ENCODE assay signal across 21 mouse cellular contexts in the genomic region with DNA sequence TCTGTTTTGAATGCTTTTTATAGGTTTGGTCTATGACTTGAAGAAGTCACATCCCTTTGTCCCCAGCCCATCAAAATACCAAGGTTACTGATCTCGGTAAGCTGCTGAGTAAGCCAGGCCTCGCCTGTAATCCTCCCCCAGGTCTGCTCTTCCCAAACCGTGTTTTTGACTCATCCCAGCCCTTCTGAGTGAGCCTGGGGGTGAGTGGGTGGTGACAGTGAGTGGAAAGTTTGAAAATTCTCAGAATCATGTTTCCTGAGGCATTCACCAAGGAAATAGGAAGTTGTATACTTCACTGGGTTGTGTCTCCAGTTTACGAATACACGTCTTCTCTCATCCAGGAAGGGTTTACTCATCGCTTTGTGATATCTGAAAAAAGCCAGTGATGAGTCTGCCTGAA.
A peak's percentile ranks its signal among the peaks of the same experiment; 100 is the strongest.
DNase-seq lines count a peak whose midpoint lies in the region; ATAC-seq lines count a peak whose summit lies in the region.
"Had no signal": no experiment of that assay in that cellular context is flagged by ENCODE, and none has a peak within 500 bp of the region (broad histone marks: within the 10 kb centered on the region; RNA-seq: fewer than 3 reads in every experiment).

No protein-coding gene starts in this region.

- H3K36me3 ChIP-seq in hindbrain, embryonic 11.5 days (ENCODE audit: control insufficient read depth, insufficient read depth, low read length) = no peaks in the 10 kb centered on the region
- H3K36me3 ChIP-seq: embryonic facial prominence, embryonic 15.5 days; intestine, embryonic 15.5 days; limb, embryonic 13.5 days; liver, embryonic 12.5 days had no signal

- H3K27ac ChIP-seq in hindbrain, embryonic 11.5 days (ENCODE audit: low read depth, low read length) = no peak overlapping the region
- H3K27ac ChIP-seq: embryonic facial prominence, embryonic 15.5 days; gastrocnemius, adult 2 months; intestine, embryonic 15.5 days; limb, embryonic 13.5 days; liver, embryonic 12.5 days had no signal

- ATAC-seq in hindbrain, embryonic 11.5 days (ENCODE audit: low FRiP score) = no peak
- ATAC-seq: forebrain, embryonic 16.5 days; hindbrain, embryonic 16.5 days; intestine, embryonic 15.5 days; liver, embryonic 12.5 days had no signal

- H3K9ac ChIP-seq in hindbrain, embryonic 11.5 days (ENCODE audit: low read depth, low read length) = no peak overlapping the region
- H3K9ac ChIP-seq: embryonic facial prominence, embryonic 15.5 days; intestine, embryonic 15.5 days; limb, embryonic 13.5 days; liver, embryonic 12.5 days had no signal

- no peaks in the 10 kb centered on the region for H3K27me3 ChIP-seq in hindbrain, embryonic 11.5 days (ENCODE audit: control insufficient read depth, insufficient read depth, low read length)
- H3K27me3 ChIP-seq: embryonic facial prominence, embryonic 15.5 days; intestine, embryonic 15.5 days; limb, embryonic 13.5 days; liver, embryonic 12.5 days had no signal

- no peaks in the 10 kb centered on the region for H3K9me3 ChIP-seq in hindbrain, embryonic 11.5 days (ENCODE audit: control insufficient read depth, low read length)
- H3K9me3 ChIP-seq: embryonic facial prominence, embryonic 15.5 days; intestine, embryonic 15.5 days; limb, embryonic 13.5 days; liver, embryonic 12.5 days had no signal

- no peaks in the 10 kb centered on the region for H3K4me1 ChIP-seq in hindbrain, embryonic 11.5 days (replicated peaks; ENCODE audit: control insufficient read depth, insufficient read depth, low read length)
- H3K4me1 ChIP-seq: embryonic facial prominence, embryonic 15.5 days; intestine, embryonic 15.5 days; limb, embryonic 13.5 days; liver, embryonic 12.5 days had no signal

- intact Hi-C loops in left cerebral cortex, postnatal 25 days (cut with DNase I) = no loop called here

- peak; percentile 69 to 71 for DNase-seq in right cerebral cortex, adult 2 months (ENCODE audit: low spot score in 2 of 2)
- no peak for DNase-seq in right cerebral cortex, postnatal 4 days
- peak; percentile 54 to 82 for DNase-seq in frontal cortex, adult 2 months (ENCODE audit: extremely low spot score in 1 of 2, low spot score in 1 of 2)
- peak; percentile 27 to 90 for DNase-seq in left cerebral cortex, postnatal 25 days (ENCODE audit: low spot score in 2 of 2)
- no peak for DNase-seq in thymus, adult 18-20 months
- DNase-seq in gastrocnemius, postnatal 25 days = no peak
- no peak for DNase-seq in hindbrain, embryonic 11.5 days (ENCODE audit: low spot score)
- DNase-seq: adrenal gland, postnatal 25 days; cerebellum, adult 9-11 months; gastrocnemius, adult 2 months; kidney, adult 8-10 months; kidney, postnatal 10 days; lung, adult 18-20 months; lung, postnatal 10 days had no signal

- H3K4me3 ChIP-seq in hindbrain, embryonic 11.5 days (ENCODE audit: low read depth, low read length) = no peak overlapping the region
- H3K4me3 ChIP-seq: embryonic facial prominence, embryonic 15.5 days; gastrocnemius, adult 2 months; intestine, embryonic 15.5 days; limb, embryonic 13.5 days; liver, embryonic 12.5 days had no signal

- 84% methylated on average over 6 of the region's 6 CpGs for WGBS in hindbrain, embryonic 11.5 days

- no peak overlapping the region for H3K4me2 ChIP-seq in hindbrain, embryonic 11.5 days (replicated peaks; ENCODE audit: low read depth, low read length)
- H3K4me2 ChIP-seq: embryonic facial prominence, embryonic 15.5 days; intestine, embryonic 15.5 days; limb, embryonic 13.5 days; liver, embryonic 12.5 days; midbrain, embryonic 11.5 days had no signal

Comparison
In these comparisons a context has a peak if more than half of its experiments do, and no peak if none do; other contexts are left out.
1. DNase-seq: peak in right cerebral cortex, adult 2 months (2 of 2), frontal cortex, adult 2 months (2 of 2) and left cerebral cortex, postnatal 25 days (2 of 2); none in right cerebral cortex, postnatal 4 days (single experiment), thymus, adult 18-20 months (0 of 2), gastrocnemius, postnatal 25 days (single experiment) and hindbrain, embryonic 11.5 days (single experiment).